Mouse (Mus musculus): ENCODE measurements around the gene Ambp.

Ambp gene

GRCm38 (mm10) chr4:63154699-63155098 is at the start of gene Ambp:
Ambp (minus strand) TSS chr4:63154799.
- H3K36me3 ChIP-seq (ENCODE audit: control insufficient read depth, insufficient read depth, low read length, poor library complexity, severe bottlenecking) = no peaks in the 10 kb centered on the region
- DNase-seq (ENCODE audit: low read depth, low spot score) = no peak
- H3K27me3 ChIP-seq (ENCODE audit: control insufficient read depth, insufficient read depth, low read length, poor library complexity, severe bottlenecking) = no peaks in the 10 kb centered on the region

- H3K27me3 ChIP-seq (ENCODE audit: control insufficient read depth, insufficient read depth, low read length, poor library complexity, severe bottlenecking) = no peaks in the 10 kb centered on the region
- no peaks in the 10 kb centered on the region for H3K36me3 ChIP-seq (ENCODE audit: control insufficient read depth, insufficient read depth, low read length, poor library complexity, severe bottlenecking)
- no peak for DNase-seq (ENCODE audit: low read depth, low spot score)
These were observed 49.3 kb upstream of the Ambp start for GRCm38 (mm10) chr4:63203874-63204273.

- no peaks in the 10 kb centered on the region for H3K27me3 ChIP-seq (ENCODE audit: control insufficient read depth, insufficient read depth, low read length, poor library complexity, severe bottlenecking)
- DNase-seq (ENCODE audit: low read depth, low spot score) = no peak
- no peaks in the 10 kb centered on the region for H3K36me3 ChIP-seq (ENCODE audit: control insufficient read depth, insufficient read depth, low read length, poor library complexity, severe bottlenecking)
These were observed 44.8 kb upstream of the Ambp start for GRCm38 (mm10) chr4:63199366-63199765.

GRCm38 (mm10) chr4:63194366-63194765 is 39.8 kb upstream of the Ambp start:
- no peak for DNase-seq (ENCODE audit: low read depth, low spot score)
- no peaks in the 10 kb centered on the region for H3K27me3 ChIP-seq (ENCODE audit: control insufficient read depth, insufficient read depth, low read length, poor library complexity, severe bottlenecking)
- no peaks in the 10 kb centered on the region for H3K36me3 ChIP-seq (ENCODE audit: control insufficient read depth, insufficient read depth, low read length, poor library complexity, severe bottlenecking)

GRCm38 (mm10) chr4:63191641-63192040 is 37.0 kb upstream of the Ambp start:
- no peak for DNase-seq (ENCODE audit: low read depth, low spot score)
- no peaks in the 10 kb centered on the region for H3K36me3 ChIP-seq (ENCODE audit: control insufficient read depth, insufficient read depth, low read length, poor library complexity, severe bottlenecking)
- no peaks in the 10 kb centered on the region for H3K27me3 ChIP-seq (ENCODE audit: control insufficient read depth, insufficient read depth, low read length, poor library complexity, severe bottlenecking)

GRCm38 (mm10) chr4:63186281-63186870 is 31.8 kb upstream of the Ambp start:
- DNase-seq (ENCODE audit: low read depth, low spot score) = no peak
- Histone ChIP-seq H3K27me3 (ENCODE audit: control insufficient read depth, insufficient read depth, low read length, poor library complexity, severe bottlenecking) (no peaks in the 10 kb centered on the region), H3K36me3 (ENCODE audit: control insufficient read depth, insufficient read depth, low read length, poor library complexity, severe bottlenecking) (no peaks in the 10 kb centered on the region)

GRCm38 (mm10) chr4:63181556-63181955 is 27.0 kb upstream of the Ambp start:
- no peaks in the 10 kb centered on the region for H3K27me3 ChIP-seq (ENCODE audit: control insufficient read depth, insufficient read depth, low read length, poor library complexity, severe bottlenecking)
- H3K36me3 ChIP-seq (ENCODE audit: control insufficient read depth, insufficient read depth, low read length, poor library complexity, severe bottlenecking) = no peaks in the 10 kb centered on the region
- peak; percentile 65 for DNase-seq (ENCODE audit: low read depth, low spot score)

GRCm38 (mm10) chr4:63171969-63172685 is 17.5 kb upstream of the Ambp start, which contains the start of gene Kif12:
Kif12 (minus strand) TSS chr4:63172131.
- H3K27me3 ChIP-seq (ENCODE audit: control insufficient read depth, insufficient read depth, low read length, poor library complexity, severe bottlenecking) = no peaks in the 10 kb centered on the region
- no peaks in the 10 kb centered on the region for H3K36me3 ChIP-seq (ENCODE audit: control insufficient read depth, insufficient read depth, low read length, poor library complexity, severe bottlenecking)
- no peak for DNase-seq (ENCODE audit: low read depth, low spot score)

- no peak for DNase-seq (ENCODE audit: low read depth, low spot score)
- H3K36me3 ChIP-seq (ENCODE audit: control insufficient read depth, insufficient read depth, low read length, poor library complexity, severe bottlenecking) = no peaks in the 10 kb centered on the region
- H3K27me3 ChIP-seq (ENCODE audit: control insufficient read depth, insufficient read depth, low read length, poor library complexity, severe bottlenecking) = no peaks in the 10 kb centered on the region
These were observed 16.5 kb upstream of the Ambp start for GRCm38 (mm10) chr4:63171122-63171521.

- no peaks in the 10 kb centered on the region for H3K36me3 ChIP-seq (ENCODE audit: control insufficient read depth, insufficient read depth, low read length, poor library complexity, severe bottlenecking)
- H3K27me3 ChIP-seq (ENCODE audit: control insufficient read depth, insufficient read depth, low read length, poor library complexity, severe bottlenecking) = no peaks in the 10 kb centered on the region
- no peak for DNase-seq (ENCODE audit: low read depth, low spot score)
These were observed 15.5 kb upstream of the Ambp start for GRCm38 (mm10) chr4:63170061-63170460.

- H3K27me3 ChIP-seq (ENCODE audit: control insufficient read depth, insufficient read depth, low read length, poor library complexity, severe bottlenecking) = no peaks in the 10 kb centered on the region
- DNase-seq (ENCODE audit: low read depth, low spot score) = no peak
- no peaks in the 10 kb centered on the region for H3K36me3 ChIP-seq (ENCODE audit: control insufficient read depth, insufficient read depth, low read length, poor library complexity, severe bottlenecking)
These were observed 11.7 kb upstream of the Ambp start for GRCm38 (mm10) chr4:63166323-63166722.

- H3K27me3 ChIP-seq (ENCODE audit: control insufficient read depth, insufficient read depth, low read length, poor library complexity, severe bottlenecking) = no peaks in the 10 kb centered on the region
- H3K36me3 ChIP-seq (ENCODE audit: control insufficient read depth, insufficient read depth, low read length, poor library complexity, severe bottlenecking) = no peaks in the 10 kb centered on the region
These were observed 11.0 kb upstream of the Ambp start for GRCm38 (mm10) chr4:63165636-63166035.

GRCm38 (mm10) chr4:63158961-63159592 is 4.5 kb upstream of the Ambp start:
- H3K27me3 ChIP-seq (ENCODE audit: control insufficient read depth, insufficient read depth, low read length, poor library complexity, severe bottlenecking) = no peaks in the 10 kb centered on the region
- DNase-seq (ENCODE audit: low read depth, low spot score) = peak; percentile 66
- H3K36me3 ChIP-seq (ENCODE audit: control insufficient read depth, insufficient read depth, low read length, poor library complexity, severe bottlenecking) = no peaks in the 10 kb centered on the region

More at GRCm38 (mm10) chr4:63165636-63166035, 11.0 kb upstream of the Ambp start:
- DNase-seq (ENCODE audit: low read depth, low spot score) = no peak

- H3K27me3 ChIP-seq (ENCODE audit: control insufficient read depth, insufficient read depth, low read length, poor library complexity, severe bottlenecking) = no peaks in the 10 kb centered on the region
- no peak for DNase-seq (ENCODE audit: low read depth, low spot score)
- no peaks in the 10 kb centered on the region for H3K36me3 ChIP-seq (ENCODE audit: control insufficient read depth, insufficient read depth, low read length, poor library complexity, severe bottlenecking)
These were observed 3.6 kb upstream of the Ambp start for GRCm38 (mm10) chr4:63158192-63158591.

All from splenic B cell, adult 2 months (primary cell).